Mouse (Mus musculus) olfactory bulb, adult 2 months (tissue): ENCODE results near the gene Dixdc1.

ENCODE experiments used
- CTCF ChIP-seq: fragments of 200-500 bp; IDR thresholded peaks from 2 replicates; pipeline ENCODE4 v1.5.1; 2012; ENCODE audit warnings: low read depth, mild to moderate bottlenecking, low read length, moderate library complexity; ENCODE audit not compliant: insufficient read depth
- POLR2A ChIP-seq: fragments of 200-500 bp; IDR thresholded peaks from 2 replicates; pipeline ENCODE4 v1.6.1; 2012; ENCODE audit warnings: mild to moderate bottlenecking, low read depth, low read length, moderate library complexity; ENCODE audit not compliant: insufficient read depth

- no peak for TF ChIP-seq CTCF
- no peak for TF ChIP-seq POLR2A
These were observed 15.9 kb downstream of the Dixdc1 start for GRCm38 (mm10) chr9:50723406-50723805.
